Mouse (Mus musculus) megakaryocyte, embryonic 14.5 days (primary cell): Measurements from ENCODE around the gene Slc29a1. TPM values are rescaled to one million over a fixed set of nuclear protein-coding genes. Genes with fewer than 3 reads are reported as not detected.

ENCODE experiments used
- H3K27me3 ChIP-seq: replicated peaks from 2 replicates; pipeline ENCODE3; 2012; ENCODE audit warnings: inconsistent platforms
- H3K36me3 ChIP-seq: replicated peaks from 2 replicates; pipeline ENCODE3; 2012; ENCODE audit warnings: low read length, inconsistent platforms, mixed read lengths
- H3K4me1 ChIP-seq: 2 replicates; pipeline ENCODE4 v1.6.1; 2012; ENCODE audit warnings: inconsistent platforms
- H3K4me3 ChIP-seq: replicated peaks from 2 replicates; pipeline ENCODE3; 2012; ENCODE audit warnings: moderate library complexity, mild to moderate bottlenecking, inconsistent platforms
- H3K9me3 ChIP-seq: 2 replicates; pipeline ENCODE4 v1.6.1; 2012; ENCODE audit warnings: inconsistent platforms
- FLI1 ChIP-seq: IDR thresholded peaks from 2 replicates; pipeline ENCODE4 v1.6.1; 2012; ENCODE audit warnings: low read length, inconsistent platforms, mixed read lengths
- GATA1 ChIP-seq: IDR thresholded peaks from 3 replicates; pipeline ENCODE4 v1.6.1; 2012; ENCODE audit warnings: mixed read lengths, low read length, inconsistent platforms, borderline replicate concordance
- polyA plus RNA-seq: library from polyadenylated mRNA; stranded (reverse); fragments of >175 nt; gene quantifications from 2 replicates; pipeline ENCODE4 v1.2.3, GENCODE M21; 2012; ENCODE audit warnings: low replicate concordance; ENCODE audit not compliant: insufficient read depth

The Slc29a1 gene
- polyA plus RNA-seq, 1 experiment, result 24.7 TPM

DNA sequence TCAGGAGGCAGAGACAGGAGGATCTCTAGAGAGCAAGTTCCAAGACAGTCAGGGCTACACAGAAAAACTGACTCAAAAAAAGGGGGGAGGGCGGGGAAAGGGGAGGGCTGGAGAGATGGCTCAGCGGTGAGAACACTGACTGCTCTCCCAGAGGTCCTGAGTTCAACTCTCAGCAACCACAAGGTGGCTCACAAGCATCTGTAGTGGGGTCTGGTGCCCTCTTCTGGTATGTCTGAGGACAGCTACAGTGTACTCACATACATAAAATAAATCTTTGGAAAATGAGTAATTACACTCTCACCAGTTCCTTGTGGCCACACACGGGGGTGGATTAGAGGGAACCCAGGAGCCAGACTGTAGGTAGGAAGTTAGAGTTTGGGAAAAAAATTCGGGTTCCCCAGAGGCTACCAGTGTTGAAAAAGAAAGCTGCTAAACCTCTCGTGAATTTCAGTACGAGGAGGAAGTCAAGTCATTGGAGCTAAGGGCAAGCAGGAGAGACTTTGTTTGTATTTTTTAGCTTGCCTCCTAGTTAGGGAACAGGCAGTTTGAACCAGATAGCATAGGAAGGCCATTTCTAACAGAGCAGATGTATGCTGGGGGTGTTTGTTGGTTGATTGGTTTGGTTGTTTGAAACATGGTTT lies 16.6 kb downstream of the Slc29a1 start:
- TF ChIP-seq FLI1 (no peak), GATA1 (no peak)
- H3K4me3 ChIP-seq, result no peak overlapping the region
- H3K4me1 ChIP-seq, result peaks cover 37% of the 10 kb centered on the region

DNA sequence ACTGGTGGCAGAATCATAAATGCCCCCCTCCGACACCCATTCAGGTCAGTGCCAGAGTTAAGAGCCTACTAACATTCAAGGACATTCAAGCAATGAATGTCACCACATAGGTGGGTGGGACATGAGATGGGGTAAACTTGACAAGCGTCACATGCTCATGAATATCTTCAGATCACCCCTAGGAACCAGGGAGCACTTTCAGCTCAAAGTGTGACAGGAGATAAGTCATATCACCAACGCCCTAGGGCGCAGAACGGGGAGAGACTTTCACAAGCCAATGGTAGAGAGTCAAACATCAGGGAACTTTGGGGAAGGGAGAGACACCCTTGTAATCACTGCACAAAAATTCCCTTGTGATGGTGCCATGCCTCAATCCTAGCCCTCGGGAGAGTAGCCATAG lies 17.2 kb downstream of the Slc29a1 start:
- TF ChIP-seq FLI1, result no peak
- TF ChIP-seq GATA1, result no peak
- H3K4me3 ChIP-seq, result no peak overlapping the region
- peaks cover 14% of the 10 kb centered on the region for H3K36me3 ChIP-seq
- peaks cover 19% of the 10 kb centered on the region for H3K27me3 ChIP-seq
- H3K9me3 ChIP-seq, result peaks cover 11% of the 10 kb centered on the region
- peaks cover 37% of the 10 kb centered on the region for H3K4me1 ChIP-seq

More for the DNA sequence above, 16.6 kb downstream of the Slc29a1 start:
- Histone ChIP-seq H3K36me3 (peaks cover 15% of the 10 kb centered on the region), H3K9me3 (peaks cover 11% of the 10 kb centered on the region), H3K27me3 (peaks cover 19% of the 10 kb centered on the region)

DNA sequence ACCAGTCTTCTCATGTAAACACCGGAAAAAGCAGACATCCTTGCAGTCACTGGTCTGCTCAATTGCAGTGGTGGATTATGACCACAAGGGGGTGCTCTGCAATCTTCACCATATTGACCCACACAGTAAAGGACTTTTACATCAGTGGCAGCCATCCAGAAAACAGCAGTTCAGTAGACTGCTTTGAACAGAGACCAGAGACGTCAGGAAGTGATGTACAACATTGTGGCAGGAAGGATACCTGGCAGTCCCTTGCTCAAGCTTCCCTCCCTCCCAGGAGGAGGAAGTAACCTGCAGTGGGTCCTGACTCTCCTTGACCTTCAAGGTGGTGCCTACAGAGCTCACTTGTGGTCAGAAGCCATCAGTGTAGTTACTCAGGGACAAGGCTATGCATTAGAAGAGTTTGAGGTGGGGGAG lies 17.8 kb downstream of the Slc29a1 start:
- peaks cover 8% of the 10 kb centered on the region for H3K36me3 ChIP-seq
- H3K27me3 ChIP-seq, result peaks cover 19% of the 10 kb centered on the region
- peaks cover 37% of the 10 kb centered on the region for H3K4me1 ChIP-seq
- peaks cover 5% of the 10 kb centered on the region for H3K9me3 ChIP-seq
- no peak overlapping the region for H3K4me3 ChIP-seq
- TF ChIP-seq FLI1 (no peak), GATA1 (no peak)

DNA sequence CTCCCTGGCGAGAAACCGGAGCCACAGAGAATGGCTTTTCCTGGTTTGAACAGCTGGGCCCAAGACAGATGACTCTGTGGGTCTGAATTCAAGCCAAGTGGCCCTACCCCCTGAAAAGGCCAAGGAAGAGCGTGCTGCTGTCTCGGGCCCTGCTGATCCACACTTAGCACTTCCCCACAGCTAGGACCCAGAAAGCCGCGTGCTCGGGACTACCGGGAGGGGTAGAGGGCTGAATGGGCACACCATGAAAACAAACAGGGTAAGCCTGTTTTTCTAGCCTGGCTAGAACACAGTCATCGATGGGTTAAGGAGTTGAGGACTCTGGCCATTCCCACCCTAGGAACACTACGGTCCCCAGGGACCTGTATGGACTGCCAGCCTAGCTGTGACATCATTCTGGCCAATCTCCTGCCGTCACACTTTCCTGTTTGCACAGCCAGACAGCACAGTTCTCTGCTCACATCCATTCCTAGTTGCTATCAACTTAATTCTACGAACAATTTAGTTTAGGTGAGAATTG lies 18.4 kb downstream of the Slc29a1 start:
- H3K4me1 ChIP-seq, result peaks cover 35% of the 10 kb centered on the region
- H3K27me3 ChIP-seq, result peaks cover 15% of the 10 kb centered on the region
- peaks cover 2% of the 10 kb centered on the region for H3K36me3 ChIP-seq
- no peak overlapping the region for H3K4me3 ChIP-seq
- H3K9me3 ChIP-seq, result no peaks in the 10 kb centered on the region
- TF ChIP-seq GATA1 (no peak), FLI1 (no peak)

DNA sequence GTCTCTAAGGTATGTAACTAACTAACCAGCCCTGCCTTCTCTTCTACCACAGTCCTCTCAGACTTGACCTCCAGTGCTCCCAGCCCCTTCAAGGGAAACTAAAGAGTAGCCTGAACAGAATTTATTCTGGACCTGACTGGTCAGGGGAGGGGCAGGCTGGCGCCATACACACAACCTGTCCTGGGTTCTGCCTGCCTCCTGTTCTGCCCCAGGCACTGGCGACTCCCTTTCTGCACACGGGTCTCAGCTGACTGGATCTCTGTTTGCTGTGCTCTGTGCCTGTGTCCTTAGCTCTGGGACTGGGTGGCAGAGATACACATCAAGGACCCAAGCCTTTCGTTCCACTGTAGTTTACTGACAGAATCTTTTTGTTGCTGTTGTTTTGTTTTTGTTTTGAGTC lies 19.9 kb downstream of the Slc29a1 start:
- no peaks in the 10 kb centered on the region for H3K36me3 ChIP-seq
- TF ChIP-seq GATA1 (no peak), FLI1 (no peak)
- H3K27me3 ChIP-seq, result peaks cover 6% of the 10 kb centered on the region
- no peaks in the 10 kb centered on the region for H3K9me3 ChIP-seq
- H3K4me1 ChIP-seq, result peaks cover 31% of the 10 kb centered on the region
- no peak overlapping the region for H3K4me3 ChIP-seq

DNA sequence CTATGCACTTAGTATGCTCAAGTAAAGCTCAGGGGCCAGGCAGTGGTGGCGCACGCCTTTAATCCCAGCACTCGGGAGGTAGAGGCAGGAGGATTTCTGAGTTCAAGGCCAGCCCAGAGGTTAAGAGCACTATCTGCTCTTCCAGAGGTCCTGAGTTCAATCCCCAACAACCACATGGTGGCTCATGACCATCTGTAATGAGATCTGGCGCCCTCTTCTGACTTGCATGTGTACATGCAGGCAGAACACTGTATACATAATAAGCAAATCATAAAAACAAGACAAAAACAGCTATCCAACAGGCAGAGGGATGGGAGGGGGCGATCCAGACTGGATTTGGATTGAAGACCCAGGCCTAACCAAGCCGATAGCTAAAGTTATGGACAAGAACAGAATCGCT lies 20.6 kb downstream of the Slc29a1 start:
- TF ChIP-seq GATA1 (no peak), FLI1 (no peak)
- H3K4me1 ChIP-seq, result peaks cover 32% of the 10 kb centered on the region

DNA sequence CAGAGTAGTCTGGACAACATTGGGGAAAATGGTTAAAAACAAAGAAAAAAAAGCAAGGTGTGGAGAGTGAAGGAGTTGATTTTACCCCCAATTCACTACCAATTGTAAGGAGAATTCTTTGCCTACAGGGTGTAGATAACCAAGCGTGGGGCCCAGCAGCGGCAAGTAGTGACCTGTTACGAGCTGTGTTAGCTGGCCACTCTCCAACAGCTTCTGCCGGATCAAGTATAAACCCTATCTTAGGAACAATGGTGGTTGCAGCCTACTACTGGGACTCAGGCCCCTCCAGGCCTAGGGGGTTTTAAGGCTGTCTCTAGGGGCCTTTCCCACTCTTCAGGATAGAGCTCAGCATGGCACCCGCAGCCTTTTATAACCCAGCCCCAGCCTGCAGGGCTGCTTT lies 21.2 kb downstream of the Slc29a1 start:
- no peak overlapping the region for H3K4me3 ChIP-seq
- H3K36me3 ChIP-seq, result no peaks in the 10 kb centered on the region
- H3K9me3 ChIP-seq, result no peaks in the 10 kb centered on the region
- no peak for TF ChIP-seq FLI1
- TF ChIP-seq GATA1, result no peak
- H3K4me1 ChIP-seq, result peaks cover 29% of the 10 kb centered on the region
- peaks cover under 1% of the 10 kb centered on the region for H3K27me3 ChIP-seq

More for the DNA sequence above, 20.6 kb downstream of the Slc29a1 start:
- Histone ChIP-seq H3K36me3 (no peaks in the 10 kb centered on the region), H3K4me3 (no peak overlapping the region), H3K27me3 (peaks cover 3% of the 10 kb centered on the region), H3K9me3 (no peaks in the 10 kb centered on the region)

DNA sequence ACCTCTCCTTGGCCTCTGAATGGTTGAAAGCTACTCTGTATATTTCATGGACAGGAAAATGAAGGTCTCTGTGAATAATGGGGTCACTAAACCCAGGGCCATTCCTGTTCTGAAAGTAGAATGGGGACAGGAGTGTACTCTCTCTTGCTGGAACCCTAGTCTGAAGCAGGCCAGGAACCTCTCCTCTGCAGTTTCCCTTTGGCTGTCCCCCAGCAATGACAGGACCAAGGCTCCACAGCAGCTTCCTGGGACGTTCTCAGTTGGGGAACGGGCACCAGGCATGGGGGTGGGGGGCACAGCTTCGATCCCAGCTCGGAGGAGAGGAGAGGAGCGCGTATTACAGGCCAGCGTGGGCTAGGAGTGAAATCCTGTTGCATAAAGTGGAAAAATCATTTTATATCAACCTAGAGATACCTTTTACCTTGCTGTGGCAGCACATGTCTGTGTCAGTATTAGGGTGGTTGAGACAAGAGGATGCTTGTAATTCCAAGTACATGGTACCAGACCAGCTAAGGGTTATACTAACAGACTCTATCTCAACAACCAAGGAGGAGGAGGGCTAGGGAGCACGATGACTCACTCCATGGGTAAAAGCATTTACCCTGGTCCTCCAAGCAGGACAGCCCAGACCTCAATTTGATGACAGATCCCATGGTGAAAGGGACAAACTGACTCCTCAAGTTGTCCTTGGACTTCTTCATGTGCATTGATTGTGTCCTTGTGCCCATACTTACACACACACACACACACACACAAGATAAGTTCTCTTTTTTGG lies 24.1 kb downstream of the Slc29a1 start:
- Histone ChIP-seq H3K36me3 (peaks cover 16% of the 10 kb centered on the region), H3K4me1 (peaks cover 28% of the 10 kb centered on the region), H3K27me3 (no peaks in the 10 kb centered on the region), H3K4me3 (peak overlapping the region; percentile 42), H3K9me3 (no peaks in the 10 kb centered on the region)
- TF ChIP-seq GATA1, result no peak
- no peak for TF ChIP-seq FLI1

DNA sequence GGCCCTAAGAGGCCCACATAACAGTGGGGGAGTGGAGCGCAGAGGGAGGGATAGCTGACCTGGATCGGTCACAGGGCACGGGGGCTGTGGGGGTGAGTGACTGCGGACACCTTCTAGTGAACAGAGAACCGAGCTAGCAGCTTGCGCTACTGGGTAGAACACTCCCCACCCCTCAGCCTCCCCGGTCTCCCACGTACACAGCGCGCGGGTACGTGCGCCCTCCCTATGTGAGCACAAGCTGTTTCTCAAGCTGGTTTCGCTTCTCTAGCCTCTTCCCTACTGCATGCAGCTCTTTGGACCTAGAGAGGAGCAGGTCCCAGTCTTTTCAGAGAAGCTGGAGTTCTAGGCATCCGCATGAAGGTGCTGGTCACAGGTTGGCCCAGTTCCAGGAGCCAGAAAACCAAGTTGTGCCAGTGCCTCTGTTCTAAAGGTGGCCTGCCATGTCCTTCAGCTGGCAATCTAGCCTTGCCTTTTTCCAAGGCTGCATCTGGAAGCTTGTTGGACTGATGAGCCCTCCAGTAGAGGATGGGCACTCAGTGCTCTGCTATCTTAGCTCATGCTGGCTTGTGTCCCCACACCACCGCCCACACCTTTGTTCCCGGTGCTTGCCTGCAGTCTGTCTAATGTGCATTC lies 25.2 kb downstream of the Slc29a1 start:
- no peaks in the 10 kb centered on the region for H3K9me3 ChIP-seq
- peaks cover 27% of the 10 kb centered on the region for H3K36me3 ChIP-seq
- no peak for TF ChIP-seq GATA1
- TF ChIP-seq FLI1, result no peak
- H3K4me1 ChIP-seq, result peaks cover 34% of the 10 kb centered on the region
- H3K4me3 ChIP-seq, result peak overlapping the region; percentile 98
- H3K27me3 ChIP-seq, result no peaks in the 10 kb centered on the region
